Mouse (Mus musculus) olfactory bulb, adult 2 months (tissue): ENCODE measurements around the gene Rybp.

Source experiments
- CTCF ChIP-seq: fragments of 200-500 bp; IDR thresholded peaks from 2 replicates; pipeline ENCODE4 v1.5.1; 2012; ENCODE audit warnings: low read depth, mild to moderate bottlenecking, low read length, moderate library complexity; ENCODE audit not compliant: insufficient read depth
- POLR2A ChIP-seq: fragments of 200-500 bp; IDR thresholded peaks from 2 replicates; pipeline ENCODE4 v1.6.1; 2012; ENCODE audit warnings: mild to moderate bottlenecking, low read depth, low read length, moderate library complexity; ENCODE audit not compliant: insufficient read depth

- TF ChIP-seq CTCF (no peak), POLR2A (no peak)
Measured at GRCm38 (mm10) chr6:100288016-100288729, 888 bp upstream of the Rybp start.
